Mouse (Mus musculus): Measurements from ENCODE around the gene Atp8a2.

- TF ChIP-seq CTCF (IDR thresholded peaks at IDR 0.05) (no peak), EP300 (IDR thresholded peaks at IDR 0.05) (0 out of 2 replicates have a peak, but pooled peaks have one; percentile 38)
Measured at GRCm38 (mm10) chr14:59969485-59970134, 227.4 kb downstream of the Atp8a2 start.

Data from lung, postnatal 0 days (tissue).